Mouse (Mus musculus) neural tube, embryonic 12.5 days (tissue): ENCODE results near the gene Tbc1d10b. TPM values are rescaled to one million over a fixed set of nuclear protein-coding genes. Genes with fewer than 3 reads are reported as not detected.

Experiments used
- ATAC-seq: fragments of 200-750 bp; cut with Nextera tagmentation; 2 replicates; pipeline ENCODE4 v1.8.0; 2017; ENCODE audit warnings: low read depth, mild to moderate bottlenecking, moderate TSS enrichment, moderate library complexity; ENCODE audit not compliant: low FRiP score
- H3K27ac ChIP-seq: fragments of 300-500 bp; sonication (generic); 2 replicates; pipeline ENCODE4 v1.5.1; 2016
- H3K27me3 ChIP-seq: fragments of 300-500 bp; sonication (generic); replicated peaks from 2 replicates; pipeline ENCODE4 v1.6.1; 2016; ENCODE audit warnings: mild to moderate bottlenecking
- H3K36me3 ChIP-seq: fragments of 300-500 bp; sonication (generic); 2 replicates; pipeline ENCODE4 v1.6.1; 2016; ENCODE audit warnings: mild to moderate bottlenecking
- H3K4me1 ChIP-seq: fragments of 300-500 bp; sonication (generic); 2 replicates; pipeline ENCODE4 v1.6.1; 2016
- H3K4me2 ChIP-seq: fragments of 300-500 bp; sonication (generic); replicated peaks from 2 replicates; pipeline ENCODE4 v1.6.1; 2016; ENCODE audit warnings: mild to moderate bottlenecking
- H3K4me3 ChIP-seq: fragments of 300-500 bp; sonication (generic); 2 replicates; pipeline ENCODE4 v1.5.1; 2016
- H3K9ac ChIP-seq: fragments of 300-500 bp; sonication (generic); 2 replicates; pipeline ENCODE4 v1.6.1; 2016; ENCODE audit warnings: mild to moderate bottlenecking
- H3K9me3 ChIP-seq: fragments of 300-500 bp; sonication (generic); 2 replicates; pipeline ENCODE4 v1.6.1; 2016; ENCODE audit warnings: mild to moderate bottlenecking
- WGBS: fragments of 180-500 bp; shearing (Covaris S2); methylation state at CpG from one replicate; pipeline ENCODE4 v1.1.7; 2016; 5-methylcytosine and 5-hydroxymethylcytosine counted together
- polyA plus RNA-seq: library from polyadenylated mRNA; unstranded; fragments of >200 nt; fragmentation: Nextera tagmentation; extraction: Ambion mirVana; gene quantifications from 2 replicates; pipeline ENCODE4 v1.2.1, GENCODE M21; 2016

The Tbc1d10b gene
- polyA plus RNA-seq, 1 experiment from 2014 or later = 45.6 TPM

- WGBS = 97% methylated on average over 3 of the region's 3 CpGs
- Histone ChIP-seq H3K36me3 (peaks cover 2% of the 10 kb centered on the region; the same call in 1 of the 2 replicates), H3K4me2 (no peak overlapping the region), H3K4me3 (no peak overlapping the region), H3K27ac (no peak overlapping the region), H3K9ac (no peak overlapping the region), H3K27me3 (no peaks in the 10 kb centered on the region), H3K9me3 (no peaks in the 10 kb centered on the region), H3K4me1 (no peaks in the 10 kb centered on the region)
- ATAC-seq = no peak
These were observed 14.8 kb upstream of the Tbc1d10b start for GRCm38 (mm10) chr7:127223106-127223505.

GRCm38 (mm10) chr7:127220440-127220839 lies 12.2 kb upstream of the Tbc1d10b start:
- H3K4me3 ChIP-seq = no peak overlapping the region
- H3K9me3 ChIP-seq = no peaks in the 10 kb centered on the region
- peaks cover 2% of the 10 kb centered on the region; the same call in 1 of the 2 replicates for H3K36me3 ChIP-seq
- no peaks in the 10 kb centered on the region for H3K27me3 ChIP-seq
- no peak overlapping the region for H3K4me2 ChIP-seq
- ATAC-seq = no peak
- H3K4me1 ChIP-seq = no peaks in the 10 kb centered on the region
- no peak overlapping the region for H3K9ac ChIP-seq
- 81% methylated on average over 6 of the region's 6 CpGs for WGBS
- no peak overlapping the region for H3K27ac ChIP-seq

DNA sequence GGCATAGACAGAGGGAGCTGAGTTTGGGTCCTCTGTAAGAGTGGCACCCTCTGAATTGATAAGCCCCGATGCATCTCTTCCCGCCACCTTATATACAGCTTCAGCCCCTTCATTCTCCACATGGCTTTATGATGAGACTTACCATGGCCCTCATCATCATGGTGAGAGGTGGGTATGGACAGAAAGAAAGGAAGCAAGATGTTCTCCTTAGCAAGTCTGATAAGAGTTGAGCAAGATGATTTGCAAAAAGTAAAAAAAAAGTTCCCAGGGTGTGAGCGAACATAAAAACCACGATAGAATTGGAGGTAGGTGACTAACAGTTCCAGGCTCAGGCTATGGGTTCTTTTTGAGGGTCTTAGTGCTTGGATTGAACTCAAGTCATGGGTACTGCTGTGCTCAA lies 10.4 kb upstream of the Tbc1d10b start:
- ATAC-seq = no peak
- H3K36me3 ChIP-seq = peaks cover 2% of the 10 kb centered on the region; the same call in 1 of the 2 replicates
- no peaks in the 10 kb centered on the region; the same call in 1 of the 2 replicates for H3K4me1 ChIP-seq
- no peak overlapping the region for H3K4me2 ChIP-seq
- no peaks in the 10 kb centered on the region for H3K9me3 ChIP-seq
- H3K27me3 ChIP-seq = 0 out of 2 replicates have a peak, but pooled peaks cover 10% of the 10 kb centered on the region
- 94% methylated on average over 4 of the region's 4 CpGs for WGBS
- no peak overlapping the region for H3K9ac ChIP-seq
- H3K4me3 ChIP-seq = no peak overlapping the region
- H3K27ac ChIP-seq = no peak overlapping the region

DNA sequence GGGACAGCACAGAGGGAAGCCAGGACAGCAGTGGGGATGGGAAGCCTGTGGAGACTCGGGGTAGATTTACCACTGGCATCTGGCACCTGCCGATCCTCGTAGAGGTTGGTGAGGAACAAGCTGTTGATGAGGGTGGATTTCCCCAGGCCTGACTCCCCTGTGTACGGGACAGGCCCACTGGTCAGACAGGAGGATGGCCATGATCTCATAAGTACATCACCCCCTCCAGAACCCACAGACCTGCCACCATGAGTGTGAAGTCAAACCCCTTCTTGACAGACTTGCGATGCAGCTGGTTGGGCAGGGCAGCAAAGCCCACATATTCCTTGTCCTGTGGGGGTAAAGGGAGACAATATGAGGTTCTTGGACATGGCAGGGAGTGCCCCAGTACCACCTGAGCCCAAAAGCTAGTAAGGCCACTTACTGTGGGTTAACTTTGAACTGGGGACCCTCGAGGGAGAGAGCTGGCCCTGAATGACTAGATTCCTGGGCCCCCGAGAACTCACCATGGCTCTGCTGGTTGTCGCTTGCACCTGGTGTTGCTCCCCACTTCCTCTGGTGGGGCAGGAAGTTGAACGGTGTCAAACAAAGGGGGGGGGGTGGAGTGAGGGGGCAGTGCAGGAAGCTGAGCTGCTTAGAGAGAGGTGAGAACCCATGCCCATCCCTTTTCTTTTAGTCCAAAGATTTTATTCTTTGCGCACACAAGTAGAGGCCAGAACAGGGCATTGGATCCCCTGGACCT lies 9.8 kb upstream of the Tbc1d10b start:
- Histone ChIP-seq H3K9ac (no peak overlapping the region), H3K27me3 (0 out of 2 replicates have a peak, but pooled peaks cover 11% of the 10 kb centered on the region), H3K36me3 (no peaks in the 10 kb centered on the region; the same call in 1 of the 2 replicates), H3K4me1 (no peaks in the 10 kb centered on the region; the same call in 1 of the 2 replicates), H3K27ac (no peak overlapping the region), H3K9me3 (no peaks in the 10 kb centered on the region), H3K4me3 (no peak overlapping the region), H3K4me2 (no peak overlapping the region)
- no peak for ATAC-seq
- 77% methylated on average over 10 of the region's 10 CpGs for WGBS

DNA sequence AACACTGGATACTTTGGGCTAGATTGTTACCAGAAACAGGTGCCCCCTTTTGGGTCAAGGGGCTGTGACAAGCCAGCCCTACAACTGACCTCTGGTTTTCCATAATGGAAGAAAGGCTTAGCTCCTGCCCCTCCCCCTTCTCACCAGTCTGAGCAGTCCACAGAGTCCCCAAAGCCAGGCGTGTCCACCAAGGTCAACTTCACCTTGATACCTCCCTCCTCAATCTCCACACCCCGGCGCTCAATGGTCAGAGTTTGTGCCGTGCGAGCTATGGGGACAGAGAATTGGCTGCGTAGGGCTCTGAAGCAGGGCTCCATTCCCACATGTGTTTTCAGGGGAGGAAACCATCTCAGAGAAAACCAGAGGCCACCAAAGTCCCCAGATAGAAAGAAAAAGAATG lies 9.2 kb upstream of the Tbc1d10b start:
- Histone ChIP-seq H3K36me3 (no peaks in the 10 kb centered on the region), H3K27ac (no peak overlapping the region), H3K4me2 (no peak overlapping the region), H3K27me3 (0 out of 2 replicates have a peak, but pooled peaks cover 13% of the 10 kb centered on the region), H3K4me1 (no peaks in the 10 kb centered on the region; the same call in 1 of the 2 replicates), H3K4me3 (no peak overlapping the region), H3K9me3 (no peaks in the 10 kb centered on the region), H3K9ac (no peak overlapping the region)
- WGBS = 91% methylated on average over 6 of the region's 6 CpGs
- ATAC-seq = no peak

- H3K27me3 ChIP-seq = 0 out of 2 replicates have a peak, but pooled peaks cover 13% of the 10 kb centered on the region
- H3K4me2 ChIP-seq = no peak overlapping the region
- no peak overlapping the region for H3K4me3 ChIP-seq
- no peak overlapping the region for H3K9ac ChIP-seq
- 90% methylated on average over 5 of the region's 5 CpGs for WGBS
- H3K4me1 ChIP-seq = no peaks in the 10 kb centered on the region; the same call in 1 of the 2 replicates
- H3K36me3 ChIP-seq = no peaks in the 10 kb centered on the region
- no peak for ATAC-seq
- H3K9me3 ChIP-seq = no peaks in the 10 kb centered on the region
- H3K27ac ChIP-seq = no peak overlapping the region
These were observed 8.0 kb upstream of the Tbc1d10b start for GRCm38 (mm10) chr7:127216307-127216706.

GRCm38 (mm10) chr7:127214981-127215871 lies 7.0 kb upstream of the Tbc1d10b start:
- 26% methylated on average over 33 of the region's 33 CpGs for WGBS
- Histone ChIP-seq H3K4me3 (no peak overlapping the region), H3K27ac (no peak overlapping the region), H3K9me3 (no peaks in the 10 kb centered on the region), H3K9ac (peak overlapping the region; percentile 40; the same call in 1 of the 2 replicates), H3K36me3 (no peaks in the 10 kb centered on the region), H3K27me3 (0 out of 2 replicates have a peak, but pooled peaks cover 13% of the 10 kb centered on the region), H3K4me2 (peak overlapping the region; percentile 53), H3K4me1 (no peaks in the 10 kb centered on the region; the same call in 1 of the 2 replicates)
- ATAC-seq = no peak

GRCm38 (mm10) chr7:127214521-127214920 lies 6.3 kb upstream of the Tbc1d10b start:
- 24% methylated on average over 21 of the region's 21 CpGs for WGBS
- Histone ChIP-seq H3K4me2 (peak overlapping the region; percentile 53), H3K27me3 (0 out of 2 replicates have a peak, but pooled peaks cover 13% of the 10 kb centered on the region), H3K36me3 (no peaks in the 10 kb centered on the region), H3K27ac (no peak overlapping the region), H3K4me1 (peaks cover 1% of the 10 kb centered on the region), H3K9me3 (no peaks in the 10 kb centered on the region), H3K4me3 (no peak overlapping the region), H3K9ac (0 out of 2 replicates have a peak overlapping the region, but pooled peaks have one; percentile 40)
- no peak for ATAC-seq

DNA sequence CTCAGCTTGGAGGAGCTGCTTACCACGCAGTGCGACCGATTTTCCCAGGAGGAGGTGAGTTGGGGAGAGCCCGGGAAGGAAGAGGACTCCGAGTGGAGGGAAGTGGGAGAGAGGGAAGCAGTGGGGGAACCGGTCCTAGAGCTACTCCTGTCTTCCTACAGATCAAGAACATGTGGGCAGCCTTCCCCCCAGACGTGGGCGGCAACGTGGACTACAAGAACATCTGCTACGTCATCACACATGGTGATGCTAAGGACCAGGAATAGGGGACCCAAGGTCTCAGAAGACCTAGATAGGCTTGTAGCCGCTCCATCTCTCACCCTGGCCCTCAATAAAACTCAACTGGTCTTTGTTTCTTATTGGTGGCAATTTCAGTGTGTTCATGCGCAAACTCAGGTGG lies 5.7 kb upstream of the Tbc1d10b start:
- H3K4me1 ChIP-seq = peaks cover 6% of the 10 kb centered on the region
- WGBS = 47% methylated on average over 12 of the region's 12 CpGs
- no peaks in the 10 kb centered on the region for H3K36me3 ChIP-seq
- no peak overlapping the region for H3K27ac ChIP-seq
- H3K9me3 ChIP-seq = no peaks in the 10 kb centered on the region
- H3K9ac ChIP-seq = no peak overlapping the region
- ATAC-seq = no peak
- 0 out of 2 replicates have a peak, but pooled peaks cover 13% of the 10 kb centered on the region for H3K27me3 ChIP-seq
- 0 out of 2 replicates have a peak overlapping the region, but pooled peaks have one; percentile 53 for H3K4me2 ChIP-seq
- no peak overlapping the region for H3K4me3 ChIP-seq

- H3K36me3 ChIP-seq = no peaks in the 10 kb centered on the region
- peaks cover 6% of the 10 kb centered on the region for H3K4me1 ChIP-seq
- H3K4me2 ChIP-seq = no peak overlapping the region
- no peak overlapping the region for H3K4me3 ChIP-seq
- H3K27me3 ChIP-seq = 0 out of 2 replicates have a peak, but pooled peaks cover 13% of the 10 kb centered on the region
- no peaks in the 10 kb centered on the region for H3K9me3 ChIP-seq
- no peak overlapping the region for H3K9ac ChIP-seq
- WGBS = 38% methylated on average over 7 of the region's 7 CpGs
- H3K27ac ChIP-seq = no peak overlapping the region
- ATAC-seq = no peak
These were observed 5.2 kb upstream of the Tbc1d10b start for GRCm38 (mm10) chr7:127213485-127213884.

GRCm38 (mm10) chr7:127212432-127213250 lies 4.4 kb upstream of the Tbc1d10b start:
- H3K36me3 ChIP-seq = no peaks in the 10 kb centered on the region
- WGBS = 92% methylated on average over 12 of the region's 12 CpGs
- no peak for ATAC-seq

More at GRCm38 (mm10) chr7:127212432-127213250, 4.4 kb upstream of the Tbc1d10b start:
- H3K27ac ChIP-seq = no peak overlapping the region
- no peak overlapping the region for H3K9ac ChIP-seq
- H3K9me3 ChIP-seq = no peaks in the 10 kb centered on the region
- H3K4me1 ChIP-seq = peaks cover 6% of the 10 kb centered on the region
- H3K4me3 ChIP-seq = no peak overlapping the region
- no peak overlapping the region for H3K4me2 ChIP-seq
- 0 out of 2 replicates have a peak, but pooled peaks cover 13% of the 10 kb centered on the region for H3K27me3 ChIP-seq
